Mouse (Mus musculus): ENCODE measurements around the gene Itpr1. TPM values are rescaled to one million over a fixed set of nuclear protein-coding genes. Genes with fewer than 3 reads are reported as not detected.

Gene Itpr1
- polyA plus RNA-seq, 2 experiments: 10.7 to 17.1 TPM

- Histone ChIP-seq H3K4me2 (replicated peaks; ENCODE audit: low read depth, low read length, severe bottlenecking) (no peak overlapping the region), H3K27me3 (ENCODE audit: control insufficient read depth, insufficient read depth, low read length) (no peaks in the 10 kb centered on the region), H3K36me3 (ENCODE audit: control insufficient read depth, insufficient read depth, low read length) (no peaks in the 10 kb centered on the region), H3K4me1 (ENCODE audit: control insufficient read depth, insufficient read depth, low read length) (peaks cover 3% of the 10 kb centered on the region; the same call in 1 of the 2 replicates), H3K27ac (replicated peaks; ENCODE audit: low read depth, low read length) (no peak overlapping the region), H3K4me3 (replicated peaks; ENCODE audit: low read length) (no peak overlapping the region), H3K9ac (ENCODE audit: low read depth, low read length, severe bottlenecking) (no peak overlapping the region), H3K9me3 (ENCODE audit: control insufficient read depth, low read length) (no peaks in the 10 kb centered on the region)
- ATAC-seq (ENCODE audit: low FRiP score, low read depth) (no peak), DNase-seq (ENCODE audit: low spot score) (no peak)
- 67% methylated on average over 10 of the region's 10 CpGs for WGBS
- no peak for TF ChIP-seq POLR2A (IDR thresholded peaks at IDR 0.05; ENCODE audit: borderline replicate concordance, extremely low read depth, insufficient read depth, insufficient read length)
Measured at GRCm38 (mm10) chr6:108274364-108275084, 61.6 kb downstream of the Itpr1 start.

- no peak overlapping the region for H3K4me2 ChIP-seq (replicated peaks; ENCODE audit: low read depth, low read length, severe bottlenecking)
- H3K4me1 ChIP-seq (ENCODE audit: control insufficient read depth, insufficient read depth, low read length): peaks cover 3% of the 10 kb centered on the region; the same call in 1 of the 2 replicates
- H3K36me3 ChIP-seq (ENCODE audit: control insufficient read depth, insufficient read depth, low read length): no peaks in the 10 kb centered on the region
- no peak for ATAC-seq (ENCODE audit: low FRiP score, low read depth)
- H3K27ac ChIP-seq (replicated peaks; ENCODE audit: low read depth, low read length): no peak overlapping the region
- no peaks in the 10 kb centered on the region for H3K9me3 ChIP-seq (ENCODE audit: control insufficient read depth, low read length)
- WGBS: 84% methylated on average over 12 of the region's 12 CpGs
- no peak overlapping the region for H3K4me3 ChIP-seq (replicated peaks; ENCODE audit: low read length)
- H3K9ac ChIP-seq (ENCODE audit: low read depth, low read length, severe bottlenecking): no peak overlapping the region
- TF ChIP-seq POLR2A (IDR thresholded peaks at IDR 0.05; ENCODE audit: borderline replicate concordance, extremely low read depth, insufficient read depth, insufficient read length): no peak
- no peaks in the 10 kb centered on the region for H3K27me3 ChIP-seq (ENCODE audit: control insufficient read depth, insufficient read depth, low read length)
- no peak for DNase-seq (ENCODE audit: low spot score)
Measured at GRCm38 (mm10) chr6:108276880-108277507, 64.1 kb downstream of the Itpr1 start.

GRCm38 (mm10) chr6:108277622-108278396 lies 64.9 kb downstream of the Itpr1 start:
- WGBS: 85% methylated on average over 12 of the region's 12 CpGs
- H3K4me3 ChIP-seq (replicated peaks; ENCODE audit: low read length): no peak overlapping the region
- no peak for ATAC-seq (ENCODE audit: low FRiP score, low read depth)
- H3K4me2 ChIP-seq (replicated peaks; ENCODE audit: low read depth, low read length, severe bottlenecking): no peak overlapping the region
- no peak for TF ChIP-seq POLR2A (IDR thresholded peaks at IDR 0.05; ENCODE audit: borderline replicate concordance, extremely low read depth, insufficient read depth, insufficient read length)
- no peak overlapping the region for H3K9ac ChIP-seq (ENCODE audit: low read depth, low read length, severe bottlenecking)
- H3K27ac ChIP-seq (replicated peaks; ENCODE audit: low read depth, low read length): no peak overlapping the region
- H3K36me3 ChIP-seq (ENCODE audit: control insufficient read depth, insufficient read depth, low read length): no peaks in the 10 kb centered on the region
- no peak for DNase-seq (ENCODE audit: low spot score)
- no peaks in the 10 kb centered on the region for H3K9me3 ChIP-seq (ENCODE audit: control insufficient read depth, low read length)
- H3K27me3 ChIP-seq (ENCODE audit: control insufficient read depth, insufficient read depth, low read length): no peaks in the 10 kb centered on the region
- H3K4me1 ChIP-seq (ENCODE audit: control insufficient read depth, insufficient read depth, low read length): peaks cover 3% of the 10 kb centered on the region; the same call in 1 of the 2 replicates

GRCm38 (mm10) chr6:108278826-108279630 lies 66.1 kb downstream of the Itpr1 start:
- Histone ChIP-seq H3K4me3 (replicated peaks; ENCODE audit: low read length) (no peak overlapping the region), H3K27ac (replicated peaks; ENCODE audit: low read depth, low read length) (no peak overlapping the region)
- no peak for ATAC-seq (ENCODE audit: low FRiP score, low read depth)

More at GRCm38 (mm10) chr6:108278826-108279630, 66.1 kb downstream of the Itpr1 start:
- 0 out of 2 replicates have a peak, but pooled peaks cover 3% of the 10 kb centered on the region for H3K4me1 ChIP-seq (ENCODE audit: control insufficient read depth, insufficient read depth, low read length)
- no peak for TF ChIP-seq POLR2A (IDR thresholded peaks at IDR 0.05; ENCODE audit: borderline replicate concordance, extremely low read depth, insufficient read depth, insufficient read length)
- no peaks in the 10 kb centered on the region for H3K36me3 ChIP-seq (ENCODE audit: control insufficient read depth, insufficient read depth, low read length)
- H3K9me3 ChIP-seq (ENCODE audit: control insufficient read depth, low read length): no peaks in the 10 kb centered on the region
- no peak for DNase-seq (ENCODE audit: low spot score)
- H3K9ac ChIP-seq (ENCODE audit: low read depth, low read length, severe bottlenecking): no peak overlapping the region
- 91% methylated on average over 11 of the region's 11 CpGs for WGBS
- H3K4me2 ChIP-seq (replicated peaks; ENCODE audit: low read depth, low read length, severe bottlenecking): no peak overlapping the region
- no peaks in the 10 kb centered on the region for H3K27me3 ChIP-seq (ENCODE audit: control insufficient read depth, insufficient read depth, low read length)
